Mouse (Mus musculus): Measurements from ENCODE around the gene Gucy2e.

Gucy2e gene

DNA sequence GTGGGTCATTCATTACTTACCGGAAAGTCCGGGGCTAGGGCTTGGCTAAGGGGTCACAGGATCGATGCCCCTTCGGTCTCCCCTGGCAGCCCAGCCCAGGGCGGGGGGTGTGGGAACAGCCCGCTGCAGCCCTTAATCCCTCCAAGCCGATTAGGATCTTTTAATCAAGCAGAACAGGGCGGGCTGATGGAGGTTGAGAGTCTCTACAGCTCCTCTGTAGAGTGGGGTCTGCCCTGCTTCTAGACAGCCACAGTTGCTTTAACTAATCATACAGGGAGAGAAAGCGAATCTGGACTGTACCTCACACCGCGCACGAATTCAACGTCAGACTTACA is at the start of gene Gucy2e:
Gene Gucy2e, minus strand, starts transcription at position 111 of the 335 bp plus-strand sequence.
- in situ Hi-C loops (cut with MboI, MseI), result loop anchor here (10.0 kb wide), 2 partner anchors 112 to 908 kb away; partner anchors contain the start of genes 9130213A22Rik, Aloxe3 and Hes7

DNA sequence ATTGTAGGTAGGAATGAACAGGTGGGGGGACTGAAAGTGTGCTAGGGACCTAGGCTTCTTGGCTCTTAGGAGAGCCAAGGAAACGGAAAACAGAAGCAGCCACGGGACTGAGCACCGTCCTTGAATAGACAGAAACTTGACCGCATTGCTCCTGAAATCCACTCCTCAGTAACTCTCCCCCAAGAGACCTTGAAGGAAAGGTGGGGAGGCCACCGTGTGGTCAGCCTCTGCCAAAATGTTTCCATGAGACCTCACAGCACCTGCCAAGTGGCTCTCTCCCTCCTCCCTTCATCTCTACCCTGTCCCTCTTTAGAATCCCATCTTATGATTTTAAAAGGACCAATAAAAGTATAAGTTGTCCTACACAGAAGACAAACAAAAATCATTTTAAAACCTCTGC is 40.4 kb upstream of the Gucy2e start:
- in situ Hi-C loops (cut with MboI, MseI), result no loop called here

DNA sequence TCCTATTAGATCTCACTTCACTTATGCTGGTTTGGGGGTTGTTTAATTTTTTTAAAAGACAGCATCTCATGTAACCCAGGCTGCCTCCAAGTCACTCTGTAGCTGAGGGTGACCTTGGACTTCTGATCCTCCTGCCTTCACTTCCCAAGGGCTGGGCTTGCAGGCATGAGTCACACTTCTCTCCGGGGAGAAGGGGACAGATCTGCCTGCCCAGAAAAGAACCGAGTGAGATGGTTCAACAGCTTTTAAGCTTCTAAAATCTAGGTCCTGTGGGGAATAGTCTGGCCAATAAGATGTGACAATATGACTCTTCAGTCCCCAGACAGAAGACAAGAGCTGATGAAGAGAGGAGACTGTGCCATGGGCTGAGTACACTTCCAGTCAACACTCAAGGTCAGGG is 39.2 kb upstream of the Gucy2e start:
- in situ Hi-C loops (cut with MboI, MseI), result no loop called here

DNA sequence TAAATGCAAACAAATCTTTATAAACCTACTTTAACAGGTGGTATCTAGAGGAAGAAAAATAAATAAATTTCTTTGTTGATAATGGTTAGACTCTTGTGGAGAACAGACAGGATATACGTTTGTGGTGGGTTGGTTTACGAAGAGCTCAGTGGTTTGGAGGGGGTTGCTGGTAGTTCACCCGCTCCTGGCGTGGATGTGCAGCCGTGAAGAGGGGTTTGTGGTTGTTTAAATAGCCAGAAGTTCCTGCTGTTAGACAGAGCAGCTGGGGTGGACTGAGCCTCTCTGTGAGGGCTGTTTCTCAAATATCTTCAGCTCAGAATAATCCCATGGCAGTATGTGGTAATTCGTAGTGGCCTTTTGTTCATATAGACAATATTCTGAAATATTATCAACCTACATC is 38.8 kb upstream of the Gucy2e start:
- in situ Hi-C loops (cut with MboI, MseI), result no loop called here

DNA sequence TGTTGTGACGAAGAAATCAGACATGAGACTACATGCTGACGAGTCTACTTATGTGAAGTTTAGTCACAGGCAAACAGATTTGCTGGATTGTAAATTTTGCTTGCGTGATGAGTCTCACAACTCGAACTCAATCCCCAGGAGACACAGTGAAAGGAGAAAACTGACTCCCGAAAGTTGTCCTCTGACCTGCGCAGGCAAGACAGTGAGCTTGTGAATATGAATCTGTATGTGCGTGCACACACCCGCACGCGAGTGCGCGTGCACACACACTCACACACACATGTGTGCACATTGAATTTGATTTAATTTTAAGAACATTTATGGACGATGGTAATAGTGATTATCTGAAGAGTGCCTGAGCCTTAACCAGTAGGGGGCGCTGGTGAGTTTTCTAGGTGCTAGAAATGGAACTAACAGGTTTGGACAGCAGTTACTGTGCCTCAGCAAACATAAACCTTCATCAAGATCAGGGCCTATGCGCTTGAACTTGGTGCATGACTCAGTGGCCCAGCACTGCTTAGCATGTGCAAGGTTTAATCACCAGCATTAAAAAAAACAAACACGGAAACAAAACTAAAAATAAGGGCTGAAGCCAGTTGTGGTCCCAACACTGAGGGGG is 35.4 kb upstream of the Gucy2e start:
- in situ Hi-C loops (cut with MboI, MseI), result loop anchor here (25.0 kb wide), 1 partner anchor 240 kb away; no protein-coding TSS in a partner anchor

DNA sequence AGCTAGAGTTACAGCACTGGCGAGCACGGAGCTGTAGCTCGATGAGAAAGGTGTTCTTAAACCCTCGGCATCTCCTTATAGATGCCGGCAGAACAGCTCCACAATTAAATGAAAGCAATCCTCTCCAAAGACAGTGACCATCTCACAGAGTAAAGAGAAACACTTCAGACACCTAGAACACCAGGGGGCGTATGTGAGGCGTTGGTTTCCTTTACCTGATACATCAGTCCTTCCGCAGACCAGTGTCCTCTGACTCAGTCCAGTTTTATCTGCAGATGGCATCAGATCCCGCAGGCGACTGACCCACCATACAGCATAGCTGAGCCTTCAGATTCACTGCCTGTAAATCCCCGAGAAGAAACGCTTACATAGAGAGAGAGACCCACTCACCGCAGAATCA is 32.7 kb upstream of the Gucy2e start:
- in situ Hi-C loops (cut with MboI, MseI), result loop anchor here (25.0 kb wide), 1 partner anchor 243 kb away; no protein-coding TSS in a partner anchor

DNA sequence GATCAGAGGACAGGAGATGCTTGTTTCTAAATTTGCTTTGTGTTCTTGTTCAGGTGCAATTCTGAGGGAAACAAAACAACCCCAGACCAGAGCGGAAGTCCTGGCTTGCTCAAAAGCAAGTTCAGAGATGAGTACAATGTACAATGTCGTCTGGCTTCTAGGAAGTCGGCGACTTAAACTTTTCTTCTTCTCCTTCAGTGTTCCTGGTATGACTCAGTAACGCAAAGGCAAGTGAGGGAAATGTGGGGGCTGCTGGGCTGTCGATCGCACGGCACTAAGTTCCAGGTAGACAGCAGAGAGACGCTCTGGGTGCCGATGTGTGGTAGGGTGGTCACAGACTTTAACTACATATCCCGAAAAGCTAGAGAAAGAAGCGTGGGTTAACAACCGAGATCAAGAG is 31.3 kb upstream of the Gucy2e start:
- in situ Hi-C loops (cut with MboI, MseI), result loop anchor here (25.0 kb wide), 1 partner anchor 244 kb away; no protein-coding TSS in a partner anchor

DNA sequence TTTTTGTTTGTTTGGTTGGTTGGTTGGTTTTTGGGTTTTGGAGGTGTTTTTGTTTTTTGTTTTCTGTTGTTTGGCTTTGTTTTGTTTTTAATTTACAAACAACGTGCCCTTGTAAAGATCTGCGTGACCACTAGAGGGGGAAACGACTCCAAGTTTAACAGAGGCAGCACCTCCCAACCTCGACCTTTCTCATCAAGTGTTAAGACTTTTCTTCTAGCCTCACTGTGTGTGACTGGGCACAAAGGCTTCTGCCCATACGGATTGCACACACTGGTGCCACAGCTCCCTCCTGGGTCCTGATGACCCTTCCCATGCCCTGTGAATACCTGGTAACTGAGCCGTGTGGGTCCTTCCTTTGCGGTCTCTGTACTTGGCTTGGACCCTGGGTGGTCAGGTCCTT is 30.5 kb upstream of the Gucy2e start:
- in situ Hi-C loops (cut with MboI, MseI), result loop anchor here (25.0 kb wide), 1 partner anchor 245 kb away; no protein-coding TSS in a partner anchor

DNA sequence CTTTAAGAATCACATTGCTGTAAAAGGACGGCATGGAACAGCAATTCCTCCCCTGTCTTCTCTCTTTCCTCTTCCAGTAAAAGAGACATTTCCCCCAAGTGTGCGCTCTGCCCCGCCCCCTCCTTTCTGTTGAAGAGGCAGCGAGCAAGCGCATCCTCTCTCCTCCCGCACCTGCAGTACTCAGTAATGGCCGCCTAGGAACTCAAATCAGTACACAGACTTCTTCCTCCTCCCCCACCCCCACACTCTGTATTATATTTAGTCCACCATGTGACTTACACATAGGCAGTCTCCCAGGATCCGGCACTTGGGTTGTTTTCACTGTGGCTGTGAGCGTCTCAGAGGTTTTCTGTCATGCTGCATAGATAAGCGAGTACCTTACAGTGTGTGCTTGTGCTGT is 29.4 kb upstream of the Gucy2e start:
- in situ Hi-C loops (cut with MboI, MseI), result loop anchor here (25.0 kb wide), 1 partner anchor 246 kb away; no protein-coding TSS in a partner anchor

DNA sequence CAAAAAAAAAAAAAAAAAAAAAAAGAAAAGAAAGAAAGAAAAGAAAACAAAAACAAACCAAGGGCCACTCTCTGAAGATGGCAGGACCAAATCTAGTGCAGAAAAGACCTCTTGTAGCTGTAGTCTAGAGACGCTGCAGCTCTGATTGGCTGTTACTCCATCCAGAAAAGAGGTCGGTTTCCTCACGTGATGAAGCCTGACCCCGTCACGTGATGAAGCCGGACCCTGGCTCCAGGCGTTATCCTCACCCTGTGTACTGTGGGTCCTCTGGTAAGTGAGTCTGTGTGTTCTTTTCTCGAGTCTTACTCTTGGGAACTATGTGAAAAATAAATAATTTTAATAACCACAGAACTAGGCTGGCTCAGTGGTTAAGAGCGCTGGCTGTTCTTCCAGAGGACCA is 28.6 kb upstream of the Gucy2e start:
- in situ Hi-C loops (cut with MboI, MseI), result loop anchor here (25.0 kb wide), 1 partner anchor 247 kb away; no protein-coding TSS in a partner anchor

DNA sequence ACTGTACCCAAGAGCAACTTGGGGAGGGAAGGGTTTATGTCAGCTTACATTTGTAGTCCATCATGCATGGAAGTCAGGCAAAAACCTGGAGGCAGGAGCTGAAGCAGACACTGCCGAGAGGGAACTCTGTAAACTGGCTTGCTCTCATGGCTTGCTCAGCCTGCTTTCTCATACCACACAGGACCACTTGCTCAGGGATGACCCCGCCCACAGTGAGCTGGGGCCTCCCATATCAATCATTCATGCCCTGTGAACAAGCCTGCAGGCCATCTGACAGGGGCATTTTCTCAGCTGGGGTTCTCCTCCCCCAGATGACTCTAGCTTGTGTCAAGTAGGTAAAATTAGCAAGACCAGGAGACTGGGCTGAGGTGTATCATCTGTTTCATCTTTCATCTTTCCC is 27.4 kb upstream of the Gucy2e start:
- in situ Hi-C loops (cut with MboI, MseI), result loop anchor here (25.0 kb wide), 1 partner anchor 248 kb away; no protein-coding TSS in a partner anchor

DNA sequence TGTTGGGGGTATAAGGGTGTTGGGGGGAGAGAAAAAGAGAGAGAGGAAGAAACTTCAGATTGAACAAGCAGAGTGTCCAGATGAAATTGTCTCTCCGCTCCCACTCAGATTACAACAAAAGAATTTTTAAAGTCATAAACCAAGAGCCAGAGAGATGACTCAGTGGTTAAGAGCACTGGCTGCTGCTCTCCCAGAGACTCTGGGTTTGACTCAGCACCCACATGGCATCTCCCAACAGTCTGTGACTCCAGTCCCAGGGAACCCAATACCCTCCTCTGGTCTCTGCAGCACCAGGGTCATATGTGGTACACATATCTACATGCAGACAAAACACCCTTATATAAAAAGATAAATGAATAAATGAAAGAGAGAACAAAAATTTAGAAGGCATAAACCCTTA is 23.3 kb upstream of the Gucy2e start:
- in situ Hi-C loops (cut with MboI, MseI), result loop anchor here (25.0 kb wide), 1 partner anchor 252 kb away; no protein-coding TSS in a partner anchor

DNA sequence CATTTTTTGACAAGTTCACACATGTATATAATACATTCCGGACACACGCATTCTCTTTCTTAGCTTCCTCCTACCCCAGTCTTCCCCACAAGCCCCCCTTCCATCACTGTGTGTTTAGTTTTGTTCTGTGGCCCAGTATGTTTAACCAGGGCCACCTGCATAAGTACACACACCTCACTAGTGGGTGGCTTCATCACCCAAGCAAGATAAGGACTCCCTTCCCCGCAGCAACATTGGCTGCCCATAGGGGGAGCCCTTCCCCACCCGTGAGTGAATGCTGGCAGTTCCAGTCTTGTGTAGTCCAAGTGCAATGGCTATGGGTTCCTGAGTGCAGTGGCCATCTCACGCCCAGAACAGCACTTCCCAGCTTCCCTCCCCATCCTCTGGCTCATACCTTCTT is 21.5 kb upstream of the Gucy2e start:
- in situ Hi-C loops (cut with MboI, MseI), result loop anchor here (5.0 to 25.0 kb wide), 2 partner anchors 129 to 254 kb away; no protein-coding TSS in a partner anchor

DNA sequence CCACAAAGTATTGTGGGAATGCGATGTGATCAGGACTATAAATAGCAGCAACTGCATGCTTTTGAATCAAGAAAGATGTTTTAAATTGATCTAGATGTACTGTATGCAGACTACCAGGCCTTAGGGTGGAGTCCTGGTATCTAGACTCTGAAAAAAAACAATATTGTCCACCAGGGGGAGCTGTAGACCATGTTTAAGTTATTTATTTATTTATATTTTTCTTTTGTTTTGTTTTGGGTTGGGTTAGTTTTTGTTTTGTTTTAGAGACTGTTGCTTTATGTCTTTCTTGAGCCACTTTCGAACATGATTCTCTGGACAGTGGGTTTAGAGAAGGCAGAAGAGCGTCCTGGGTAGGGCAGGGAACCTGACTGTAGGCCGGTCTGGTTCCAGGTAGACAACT is 21.0 kb upstream of the Gucy2e start:
- in situ Hi-C loops (cut with MboI, MseI), result loop anchor here (5.0 to 25.0 kb wide), 2 partner anchors 129 to 254 kb away; no protein-coding TSS in a partner anchor

DNA sequence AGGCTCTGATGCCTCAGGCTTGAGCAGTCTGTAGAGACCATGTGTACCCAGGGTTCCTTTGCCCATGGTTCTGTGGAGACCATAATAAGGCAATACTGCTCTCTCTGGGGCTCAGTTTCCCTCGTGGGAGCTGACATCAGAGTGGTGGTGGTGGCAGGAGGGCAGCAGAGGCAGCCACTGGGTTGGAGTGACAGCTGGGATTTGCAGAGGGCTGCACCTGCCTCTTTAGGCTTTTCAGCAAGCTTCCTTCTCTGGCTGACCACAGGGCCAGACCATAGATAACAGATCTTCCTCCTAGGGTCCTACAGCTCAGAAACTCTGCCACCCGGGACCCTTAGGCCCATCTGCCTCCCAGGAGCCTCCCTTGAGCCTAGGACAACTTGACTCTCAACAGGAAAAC is 20.2 kb upstream of the Gucy2e start:
- in situ Hi-C loops (cut with MboI, MseI), result loop anchor here (5.0 to 25.0 kb wide), 2 partner anchors 130 to 255 kb away; no protein-coding TSS in a partner anchor

DNA sequence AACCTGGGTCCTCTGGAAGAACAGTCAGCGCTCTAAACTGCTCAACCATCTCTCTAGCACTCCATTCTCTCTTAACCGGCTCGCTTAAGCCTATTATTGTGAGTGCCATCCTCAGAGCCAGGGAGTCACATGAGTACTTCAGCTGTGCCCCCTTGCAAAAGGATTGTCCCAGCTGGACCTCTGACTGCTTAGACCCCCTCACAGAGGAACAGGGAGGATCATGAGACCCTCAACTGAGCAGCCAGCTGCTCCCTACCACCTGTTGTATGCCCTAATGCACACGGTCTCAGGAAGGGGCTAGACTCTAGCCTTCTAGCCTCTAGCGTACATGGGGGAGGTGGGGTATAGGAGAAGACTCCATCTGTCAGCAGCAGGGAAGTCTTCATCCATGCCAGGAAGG is 18.0 kb upstream of the Gucy2e start:
- in situ Hi-C loops (cut with MboI, MseI), result loop anchor here (5.0 to 25.0 kb wide), 2 partner anchors 132 to 257 kb away; no protein-coding TSS in a partner anchor

DNA sequence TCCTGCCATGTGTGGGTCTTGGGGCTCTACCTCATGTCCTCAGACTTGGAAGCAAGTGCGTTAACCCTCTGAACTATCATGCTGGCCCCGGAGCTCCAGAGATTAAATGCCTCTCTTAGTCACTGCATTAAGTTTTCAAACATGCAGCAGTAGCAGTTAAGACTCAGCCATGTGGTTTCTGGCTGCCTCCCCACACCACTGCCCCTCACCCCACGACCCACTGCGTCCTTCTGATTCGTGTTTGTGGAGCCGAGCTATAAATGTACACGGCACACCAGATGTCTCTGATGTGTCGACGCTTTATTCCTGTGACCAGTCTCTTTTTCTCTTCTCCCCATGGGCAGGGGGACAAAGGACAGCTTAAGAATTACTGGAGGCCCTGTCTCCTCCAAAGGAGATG is 16.3 kb upstream of the Gucy2e start:
- in situ Hi-C loops (cut with MboI, MseI), result loop anchor here (25.0 kb wide), 1 partner anchor 259 kb away; no protein-coding TSS in a partner anchor

DNA sequence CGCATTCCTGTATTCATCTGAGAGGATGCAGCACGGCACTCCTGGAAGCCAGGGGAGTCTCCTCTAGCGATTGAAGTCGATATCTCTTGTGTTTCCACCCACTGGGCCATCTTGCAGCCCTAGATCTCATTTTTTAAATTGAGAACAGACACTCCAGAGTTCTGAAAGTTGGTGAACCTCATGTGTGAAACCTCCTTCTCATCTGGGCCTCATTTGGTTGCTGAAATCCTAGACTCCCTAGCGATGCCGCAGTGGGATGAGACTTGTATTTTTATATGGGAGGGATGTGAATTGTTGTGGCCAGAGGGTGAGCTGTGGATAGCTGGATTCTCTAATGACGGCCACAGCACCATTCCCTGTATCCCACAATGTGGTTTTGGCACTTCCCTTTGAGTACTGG is 15.1 kb upstream of the Gucy2e start:
- in situ Hi-C loops (cut with MboI, MseI), result loop anchor here (25.0 kb wide), 1 partner anchor 260 kb away; no protein-coding TSS in a partner anchor

DNA sequence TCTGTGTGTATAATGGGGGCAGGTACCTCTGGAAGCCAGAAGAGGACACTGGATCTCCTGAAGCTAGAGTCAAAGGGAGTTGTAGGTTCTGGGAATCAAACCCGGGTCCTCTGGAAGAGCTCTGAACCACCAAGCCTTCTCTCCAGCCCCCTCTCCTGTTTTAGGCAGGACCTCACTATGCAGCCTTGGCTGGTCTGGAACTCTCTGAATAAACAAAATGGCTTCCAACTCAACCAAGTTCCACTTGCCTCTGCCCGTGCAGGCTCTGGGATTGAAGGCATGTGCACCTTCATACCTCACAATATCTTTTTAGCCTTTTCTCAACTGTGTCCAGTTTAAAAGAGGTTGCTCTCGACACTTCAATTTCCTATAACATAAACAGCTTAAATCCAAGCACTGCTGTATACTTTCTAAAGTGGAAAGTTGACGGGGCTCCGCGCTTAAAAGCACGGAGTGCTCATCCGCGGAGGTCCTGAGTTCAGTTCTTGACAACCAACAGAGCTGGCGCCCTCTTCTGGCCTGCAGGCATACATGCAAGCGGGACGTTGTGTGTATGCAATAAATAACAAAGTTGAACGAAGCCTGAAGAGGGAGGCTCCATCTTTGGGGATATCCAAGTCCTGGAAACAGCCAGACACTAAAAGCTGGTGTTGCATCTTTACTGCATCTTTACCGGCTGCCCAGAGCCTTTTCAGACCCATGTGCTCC is 14.5 kb upstream of the Gucy2e start:
- in situ Hi-C loops (cut with MboI, MseI), result loop anchor here (25.0 kb wide), 1 partner anchor 261 kb away; no protein-coding TSS in a partner anchor

DNA sequence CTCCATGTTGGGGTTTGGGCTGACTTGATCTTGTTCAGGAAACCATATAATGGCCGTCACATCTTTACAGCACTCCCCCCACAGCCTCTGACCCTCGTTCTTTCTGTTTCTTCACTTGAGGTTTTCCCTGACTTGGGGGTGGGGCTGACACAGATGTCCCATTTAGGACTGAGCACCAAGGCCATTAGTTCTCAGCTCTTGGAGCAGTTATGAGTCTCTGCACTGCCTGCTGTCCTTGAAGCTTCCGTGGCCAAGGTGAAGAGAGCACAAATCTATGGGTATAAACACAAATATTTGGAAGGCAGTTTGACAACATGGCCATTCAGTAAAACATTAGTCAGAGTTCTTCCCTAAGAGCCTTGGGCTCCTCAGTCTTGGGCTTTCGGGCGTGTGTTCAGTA is 13.3 kb upstream of the Gucy2e start:
- in situ Hi-C loops (cut with MboI, MseI), result loop anchor here (25.0 kb wide), 1 partner anchor 262 kb away; no protein-coding TSS in a partner anchor

DNA sequence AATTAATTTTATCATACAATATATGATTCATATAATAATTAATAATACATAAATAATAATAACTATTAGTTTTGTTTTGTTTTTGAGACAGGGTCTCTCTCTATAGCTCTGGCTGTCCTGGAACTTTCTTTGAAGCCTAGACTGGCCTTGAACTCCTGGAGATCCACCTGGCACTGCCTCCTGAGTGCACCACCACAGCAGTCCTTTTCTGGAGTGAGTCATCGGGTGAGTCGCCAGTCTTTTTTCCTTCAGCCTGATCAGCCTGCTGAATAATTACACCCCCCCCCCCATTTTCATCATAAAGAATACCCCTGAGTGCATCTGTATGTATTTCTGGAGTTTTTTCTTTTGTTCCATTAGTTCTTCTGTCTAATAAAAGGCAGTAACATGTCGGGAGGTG is 12.3 kb upstream of the Gucy2e start:
- in situ Hi-C loops (cut with MboI, MseI), result no loop called here

DNA sequence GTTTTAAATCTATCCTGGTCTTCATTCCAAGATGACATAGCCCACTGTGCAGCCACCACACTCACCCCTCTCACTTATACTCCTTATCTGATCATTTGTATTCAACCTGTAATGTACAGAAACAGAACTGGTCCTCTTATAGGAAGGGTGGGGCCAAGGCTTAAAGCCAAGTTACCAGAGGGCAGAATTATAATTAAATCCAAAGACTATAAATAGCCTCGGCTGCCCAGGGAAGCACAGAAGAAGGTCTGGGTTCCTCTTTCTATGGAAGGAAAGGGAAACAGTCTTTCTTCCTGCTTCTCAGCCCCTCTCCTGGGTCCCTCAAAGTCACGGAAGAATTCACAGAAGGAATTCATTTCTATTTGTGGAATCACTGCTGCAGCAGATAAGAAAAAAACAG is 8.8 kb upstream of the Gucy2e start:
- in situ Hi-C loops (cut with MboI, MseI), result no loop called here

All from T-helper 2 cell (primary cell).